Mouse (Mus musculus): Measurements from ENCODE around the gene Gprc5a.

- TF ChIP-seq CTCF (IDR thresholded peaks at IDR 0.05; ENCODE audit: insufficient read depth, low read depth, low read length), result no peak
- TF ChIP-seq POLR2A (IDR thresholded peaks at IDR 0.05; ENCODE audit: insufficient read depth, low read depth, low read length), result no peak
Measured at GRCm38 (mm10) chr6:135019564-135019963, 45.9 kb upstream of the Gprc5a start.
